Mouse (Mus musculus): Measurements from ENCODE around the gene Pou2f1.

DNA sequence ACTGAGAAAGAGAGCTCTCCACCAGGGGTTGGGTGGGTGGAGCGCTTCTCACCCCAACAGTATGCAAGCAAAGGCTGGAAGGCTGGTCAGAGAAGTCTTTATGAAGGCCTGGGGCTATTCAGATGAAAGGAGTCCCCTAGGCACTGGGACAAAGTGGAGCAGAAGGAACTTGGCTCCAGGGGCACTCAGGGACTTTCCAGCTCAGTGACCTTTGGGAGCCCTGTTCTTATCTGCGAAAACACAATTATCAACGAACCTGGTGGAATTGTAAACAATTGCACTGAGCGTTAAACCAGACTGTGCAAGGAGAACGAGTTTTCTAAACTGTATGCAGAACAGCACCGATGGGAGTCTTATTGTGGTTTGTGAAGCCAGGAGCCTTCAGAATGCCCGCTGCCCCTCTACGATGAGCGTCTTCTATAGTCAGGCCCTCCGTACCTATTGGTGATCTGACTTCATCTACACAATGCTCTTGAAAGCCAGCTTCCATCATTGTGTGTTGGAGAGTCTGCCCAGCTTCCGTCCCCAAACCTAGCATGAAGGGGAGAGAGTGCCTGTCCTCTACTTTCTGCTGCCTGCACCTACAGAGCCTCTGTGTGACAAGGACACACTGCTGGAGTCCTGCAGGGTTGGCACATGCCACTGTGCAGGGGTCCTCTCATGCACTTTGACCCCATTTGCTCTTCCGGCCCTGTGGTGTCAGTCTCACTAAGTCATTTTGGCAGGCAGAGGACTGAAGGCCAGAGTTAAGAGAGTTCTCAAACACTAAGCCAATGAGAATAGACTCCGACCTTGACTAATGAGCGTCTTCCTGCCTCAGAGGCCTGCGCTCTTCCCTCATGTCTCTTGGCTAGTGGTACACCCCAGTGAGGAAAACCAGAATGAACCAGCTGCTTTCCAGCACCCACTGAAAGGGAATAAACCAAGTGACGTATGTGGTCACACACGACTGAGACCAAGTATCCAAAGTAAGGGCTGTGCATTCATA lies 152.7 kb downstream of the Pou2f1 start:
- TF ChIP-seq POLR2A (IDR thresholded peaks at IDR 0.05; ENCODE audit: insufficient read depth, low read length) (no peak), CTCF (IDR thresholded peaks at IDR 0.05; ENCODE audit: low read depth, low read length) (no peak)
